Mouse (Mus musculus) liver, adult 2 months (tissue): ENCODE data around the gene Macf1.

Experiments used
- CTCF ChIP-seq: fragments of 200-500 bp; IDR thresholded peaks from 2 replicates; pipeline ENCODE4 v1.5.1; 2011; ENCODE audit warnings: low read depth, low read length, control low read depth
- POLR2A ChIP-seq: fragments of 200-500 bp; IDR thresholded peaks from 2 replicates; pipeline ENCODE4 v1.6.1; 2011; ENCODE audit warnings: low read length, control low read depth; ENCODE audit not compliant: insufficient read depth; ENCODE audit errors: extremely low read depth

DNA sequence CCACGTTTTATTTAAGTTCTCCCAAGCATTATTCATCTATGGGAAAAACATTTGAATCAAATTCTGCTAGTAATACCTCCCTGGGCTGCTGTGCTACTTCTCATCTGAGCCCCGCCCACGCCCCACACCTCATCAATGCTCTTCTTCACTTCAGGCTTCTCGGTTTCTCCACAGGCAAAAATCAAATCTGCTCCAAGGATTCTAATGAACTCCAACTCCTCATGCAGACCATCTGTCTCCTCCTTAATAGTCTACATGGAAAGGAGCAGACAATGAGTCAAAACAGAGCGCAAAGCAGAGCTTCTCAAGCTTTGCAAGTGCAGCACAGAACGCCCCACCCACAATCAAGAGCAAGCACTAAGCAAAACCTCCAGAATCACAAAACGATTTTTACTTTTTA, 301.0 kb downstream of the Macf1 start:
- no peak for TF ChIP-seq CTCF
- no peak for TF ChIP-seq POLR2A
